Mouse (Mus musculus): ENCODE results near the gene Zfp580.

DNA sequence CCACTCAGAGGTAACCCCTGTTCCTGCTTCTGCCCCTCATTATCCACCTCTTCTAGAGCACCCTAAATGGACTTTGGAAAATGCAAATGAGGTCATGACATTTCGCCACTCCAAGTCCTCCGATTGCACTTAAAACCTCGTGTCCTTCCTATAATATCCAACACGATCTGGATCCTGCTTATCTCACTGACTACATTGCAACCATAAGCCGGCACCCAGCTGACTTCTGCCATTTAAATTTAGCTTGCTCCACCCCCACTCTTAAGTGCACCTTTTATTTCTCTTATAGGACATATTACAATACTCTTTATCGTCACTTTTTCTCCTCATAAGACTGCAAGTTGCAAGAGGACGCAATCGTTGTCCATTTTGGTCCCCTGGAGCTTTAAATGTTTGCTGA, 13.9 kb upstream of the Zfp580 start:
- TF ChIP-seq CTCF (IDR thresholded peaks at IDR 0.05; ENCODE audit: low read depth, low read length) (no peak), POLR2A (IDR thresholded peaks at IDR 0.05; ENCODE audit: insufficient read depth, low read length) (no peak)
